Mouse (Mus musculus) lung, postnatal 0 days (tissue): Measurements from ENCODE around the gene Stam2.

Experiments used
- CTCF ChIP-seq: IDR thresholded peaks from 2 replicates; pipeline ENCODE4 v1.5.1; 2016; ENCODE audit warnings: antibody characterized with exemption, mild to moderate bottlenecking
- EP300 ChIP-seq: IDR thresholded peaks from 2 replicates; pipeline ENCODE4 v1.6.1; 2016; ENCODE audit warnings: antibody characterized with exemption, mild to moderate bottlenecking, control low read depth

DNA sequence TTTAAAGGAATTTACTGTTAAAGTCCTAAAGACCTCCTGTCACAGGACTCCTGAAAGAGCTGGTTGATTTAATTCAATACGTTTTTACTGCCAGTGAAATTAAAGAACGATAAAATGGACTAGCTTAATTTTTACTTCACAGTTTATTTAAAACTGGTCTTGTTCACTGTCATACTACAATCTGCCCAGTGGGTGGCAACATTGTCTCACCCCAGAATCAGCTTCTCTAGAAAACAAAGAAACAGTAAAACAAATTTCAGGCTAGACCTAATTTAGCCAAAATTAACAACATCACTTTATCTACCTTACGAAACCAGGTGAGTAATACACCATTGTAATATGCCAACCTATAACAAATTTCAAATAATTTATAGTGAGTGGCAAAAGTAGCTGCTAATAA, 14.6 kb upstream of the Stam2 start:
- TF ChIP-seq EP300 (no peak), CTCF (peak; percentile 84)
